Mouse (Mus musculus): ENCODE measurements around the gene Gngt1. TPM values are rescaled to one million over a fixed set of nuclear protein-coding genes. Genes with fewer than 3 reads are reported as not detected.
A peak's percentile ranks its signal among the peaks of the same experiment; 100 is the strongest.

Gngt1 gene
- not detected for total RNA-seq (2021)

DNA sequence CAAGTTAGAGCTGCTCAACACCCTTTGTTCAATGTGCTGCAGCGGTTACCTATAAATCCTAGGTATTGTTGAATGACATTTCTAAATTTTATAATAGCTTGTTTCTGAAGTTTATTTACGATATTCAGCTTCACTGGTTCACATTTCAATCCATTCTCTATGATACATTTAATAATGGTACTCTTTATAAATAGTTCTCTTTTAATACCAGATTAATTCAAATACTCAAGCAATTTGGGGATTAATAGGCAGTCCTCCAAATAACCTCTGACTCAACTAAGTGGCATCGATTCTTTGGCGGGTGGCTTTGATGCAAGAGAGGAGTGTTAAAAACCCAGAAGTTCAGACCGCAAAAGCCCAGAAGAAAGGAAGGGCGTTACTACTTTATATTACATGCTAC is at the start of gene Gngt1:
Gene Gngt1 (plus strand): TSS at position 301 of the 400 bp plus-strand sequence.
- no peak for DNase-seq (ENCODE audit: low spot score)
- intact Hi-C loops (cut with DNase I): no loop called here

DNA sequence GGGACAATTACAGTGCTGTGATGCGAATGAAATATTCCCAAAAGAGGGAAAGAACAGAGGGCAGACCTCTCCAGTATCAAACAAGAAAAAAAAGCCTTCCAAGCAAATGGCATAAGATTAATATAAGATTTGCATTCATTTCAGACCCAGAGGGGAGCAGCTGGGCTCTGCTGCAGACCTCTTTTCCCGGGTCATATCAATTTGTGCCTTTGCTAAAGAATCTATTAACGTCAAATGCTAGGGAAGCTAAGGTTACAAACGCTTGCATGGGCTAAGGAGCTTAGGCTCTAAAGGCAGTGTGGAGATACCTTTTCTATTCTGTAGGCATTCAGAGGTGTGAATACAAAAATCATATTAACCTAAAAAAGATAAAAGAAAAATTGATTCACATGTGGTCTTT is 38.6 kb upstream of the Gngt1 start:
- DNase-seq (ENCODE audit: low spot score): no peak

DNA sequence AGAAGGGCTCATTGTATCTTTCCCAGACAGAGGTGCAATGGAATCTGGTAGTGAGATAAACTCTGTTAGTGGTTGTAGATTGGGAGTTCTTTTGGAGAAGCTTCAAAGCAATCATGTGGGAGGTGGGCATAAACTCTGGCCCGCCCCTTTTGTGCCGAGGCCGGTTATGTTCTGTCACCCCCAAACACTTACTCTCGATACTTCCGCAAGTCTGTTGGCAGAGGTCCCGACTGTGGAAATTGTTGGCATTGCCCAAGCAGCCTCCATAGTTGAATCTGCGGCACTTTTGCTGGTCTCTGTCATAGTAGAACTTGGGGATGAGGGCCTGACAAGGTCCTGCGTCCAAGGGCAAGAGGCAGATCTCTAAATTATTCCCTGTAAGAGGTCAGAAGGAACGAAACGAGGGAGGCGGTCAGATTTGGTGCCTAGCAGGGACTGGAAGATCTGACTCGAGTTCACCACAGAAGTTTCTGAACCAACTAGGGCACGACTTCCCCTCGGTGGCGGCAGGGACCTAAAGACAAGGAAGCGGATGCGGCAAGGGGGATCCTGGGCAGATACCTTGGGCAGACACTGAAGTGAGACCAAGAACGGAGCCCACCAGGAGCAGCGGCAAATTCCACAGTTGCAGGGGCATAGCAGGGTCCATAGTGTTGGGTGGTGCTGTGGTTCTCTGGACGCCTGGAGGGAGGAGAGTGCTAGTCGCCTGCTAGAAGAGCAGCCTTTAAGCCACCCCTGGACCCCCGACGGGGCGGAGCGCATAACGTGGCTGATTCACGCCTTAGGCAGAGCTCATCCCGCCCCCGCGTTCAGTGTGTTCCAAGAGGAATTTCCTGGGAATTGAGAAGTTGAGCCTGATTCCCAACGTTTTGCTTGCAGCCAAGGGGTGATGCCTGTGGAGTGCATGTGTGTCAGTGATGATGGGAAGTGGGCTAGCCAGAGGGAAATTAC is 25.6 kb upstream of the Gngt1 start:
- intact Hi-C loops (cut with DNase I): loop anchor here (2.0 to 5.0 kb wide), 2 partner anchors 34 to 119 kb away; partner anchors contain the start of genes Bet1 and Gng11
- peak; percentile 18 for DNase-seq (ENCODE audit: low spot score)

More for the DNA sequence above, 38.6 kb upstream of the Gngt1 start:
- intact Hi-C loops (cut with DNase I): no loop called here

DNA sequence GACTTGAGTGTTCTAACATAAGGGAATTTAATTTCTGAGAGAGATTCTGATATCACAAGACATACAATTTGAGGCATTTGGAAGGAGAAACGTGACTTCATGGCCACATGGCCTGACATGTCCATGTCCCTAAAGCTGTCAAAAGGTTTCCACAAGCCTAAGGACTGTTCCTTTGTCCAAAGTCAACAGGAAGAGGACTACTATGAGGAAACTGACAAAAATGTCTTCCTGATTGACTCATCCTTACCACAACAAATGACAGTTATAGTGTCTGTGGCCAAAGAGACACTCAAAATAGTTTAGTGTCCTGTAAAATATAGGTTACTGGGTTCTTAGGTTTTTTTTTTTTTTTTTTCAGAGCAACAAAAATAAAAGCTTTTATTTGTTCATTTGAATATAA is 19.9 kb upstream of the Gngt1 start:
- no peak for DNase-seq (ENCODE audit: low spot score)
- intact Hi-C loops (cut with DNase I): no loop called here

DNA sequence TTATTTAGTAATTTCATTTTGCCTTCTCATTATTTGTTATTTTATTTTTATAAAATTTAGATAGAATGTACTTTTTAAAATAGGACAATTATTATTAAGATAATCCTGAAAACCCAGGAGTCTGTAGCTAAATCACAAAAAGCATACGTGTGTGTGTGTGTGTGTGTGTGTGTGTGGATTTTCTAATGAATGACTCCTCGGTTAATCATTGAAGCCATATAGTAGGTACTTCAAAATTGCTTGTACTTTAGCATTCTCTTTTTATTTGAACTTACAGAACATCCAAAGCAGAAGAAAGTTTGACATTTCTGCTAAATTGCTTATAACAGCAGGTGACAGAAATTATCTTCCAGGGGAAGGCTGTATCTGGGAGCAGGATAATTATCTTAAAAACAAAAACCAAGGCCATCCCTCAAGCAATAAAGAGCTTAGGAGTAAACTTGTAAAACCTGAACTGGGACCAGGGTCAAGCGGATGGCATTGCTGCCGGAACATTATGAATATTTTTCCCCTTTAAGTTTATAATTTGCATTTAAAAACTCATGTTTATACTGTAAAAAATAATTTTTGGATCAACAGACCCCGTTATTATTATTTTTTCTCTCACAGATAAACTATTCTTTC is 10.8 kb upstream of the Gngt1 start:
- no peak for DNase-seq (ENCODE audit: low spot score)
- intact Hi-C loops (cut with DNase I): no loop called here

DNA sequence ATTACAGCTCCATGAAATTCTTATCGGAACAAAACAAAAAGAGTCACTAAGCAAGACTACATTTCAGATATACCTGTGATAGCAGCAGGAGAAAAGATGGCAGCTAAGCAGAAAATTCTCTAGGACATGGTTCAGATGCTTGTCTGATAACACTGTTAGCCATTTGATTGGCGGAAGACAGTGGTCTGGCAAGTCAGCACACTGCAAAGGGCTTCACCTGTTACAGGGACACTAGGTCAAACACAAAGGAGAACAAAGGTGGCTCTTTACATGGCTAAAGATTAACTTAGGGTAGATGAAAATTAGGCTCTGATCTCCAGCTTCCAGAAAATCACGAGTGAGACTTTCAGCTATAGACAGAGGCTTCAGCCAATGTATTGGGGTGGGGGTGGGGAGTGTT is 4.8 kb upstream of the Gngt1 start, which contains the start of gene Tfpi2:
Gene Tfpi2 (minus strand): TSS at position 170 of the 400 bp plus-strand sequence.
- intact Hi-C loops (cut with DNase I): no loop called here
- DNase-seq (ENCODE audit: low spot score): no peak

DNA sequence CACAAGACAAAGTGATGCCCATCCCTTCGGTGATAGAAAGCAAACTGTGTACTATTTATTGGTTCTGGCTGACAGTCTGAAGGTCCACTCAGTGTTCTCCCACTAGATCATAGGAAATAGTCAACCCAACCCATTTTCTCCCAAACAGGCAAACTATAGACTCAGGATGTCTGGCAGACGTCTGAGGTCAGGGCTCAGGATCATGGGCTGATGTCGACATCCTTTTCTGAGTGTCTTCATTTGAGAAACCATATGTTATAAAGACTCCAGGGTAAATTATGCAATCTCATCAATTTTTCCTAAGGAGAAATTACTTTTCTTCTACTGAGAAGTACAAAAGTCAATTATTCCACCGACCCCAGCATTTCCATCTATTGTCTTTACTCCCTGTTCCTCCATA is 4.5 kb downstream of the Gngt1 start:
- DNase-seq (ENCODE audit: low spot score): no peak
- intact Hi-C loops (cut with DNase I): no loop called here

DNA sequence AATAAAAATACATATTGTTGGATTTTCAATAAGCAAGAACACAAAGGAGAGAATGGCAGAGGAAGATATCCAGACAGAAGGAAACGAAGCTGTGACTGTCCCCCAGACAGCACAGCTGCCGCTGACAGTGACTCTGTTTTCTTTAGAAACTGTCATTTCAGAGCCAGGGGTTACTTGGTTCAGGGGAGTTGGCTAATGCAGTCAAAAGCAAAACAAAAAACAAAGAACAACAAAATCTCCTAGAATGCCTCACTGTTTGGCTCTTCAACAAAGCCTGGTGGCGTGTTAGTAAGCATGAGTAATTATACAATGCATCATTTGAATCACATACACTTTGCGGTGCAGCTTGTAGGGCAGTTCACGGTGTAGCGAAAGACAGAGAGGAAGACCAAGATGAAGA is 5.7 kb downstream of the Gngt1 start:
- intact Hi-C loops (cut with DNase I): no loop called here
- DNase-seq (ENCODE audit: low spot score): no peak

DNA sequence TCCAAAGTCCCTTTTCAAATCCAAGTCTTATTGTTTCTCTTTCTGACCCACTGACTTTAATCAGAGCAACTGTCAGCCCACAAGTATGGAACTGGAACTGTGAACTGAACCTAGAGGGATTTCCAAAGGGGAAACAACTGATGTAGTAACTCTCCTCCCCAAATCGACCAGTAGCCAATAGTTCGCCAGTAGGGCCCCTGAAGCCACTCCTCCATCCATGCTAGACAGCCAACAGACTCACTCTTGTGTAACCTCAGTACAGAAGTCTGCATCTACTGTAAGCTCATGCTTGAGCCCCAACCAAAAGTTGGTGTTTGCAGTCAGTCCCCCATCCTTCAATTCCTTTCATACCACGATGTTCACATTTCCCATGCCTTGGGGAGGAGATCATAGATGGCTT is 7.1 kb downstream of the Gngt1 start:
- intact Hi-C loops (cut with DNase I): loop anchor here (5.0 to 10.0 kb wide), 2 partner anchors 33 to 66 kb away; no protein-coding TSS in a partner anchor
- no peak for DNase-seq (ENCODE audit: low spot score)

DNA sequence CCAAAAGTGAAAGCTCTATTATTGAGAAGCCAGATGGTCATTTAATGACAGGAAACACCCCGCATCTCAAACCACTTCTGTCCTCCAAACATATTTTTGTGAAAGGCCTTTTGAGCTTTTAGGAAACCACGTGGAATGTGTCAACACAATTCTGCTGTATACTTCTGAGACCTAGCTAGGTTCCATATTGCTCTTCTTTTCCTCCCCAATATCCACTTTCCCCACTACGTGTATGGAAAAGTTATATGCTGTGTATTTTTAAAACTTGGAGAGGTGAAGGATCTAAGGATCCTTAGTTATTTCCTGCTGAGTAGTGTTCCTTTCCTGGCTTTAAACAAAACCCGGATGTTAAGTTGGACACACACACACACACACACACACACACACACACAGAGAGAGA is 9.9 kb downstream of the Gngt1 start:
- no peak for DNase-seq (ENCODE audit: low spot score)
- intact Hi-C loops (cut with DNase I): loop anchor here (5.0 to 10.0 kb wide), 2 partner anchors 36 to 69 kb away; no protein-coding TSS in a partner anchor

DNA sequence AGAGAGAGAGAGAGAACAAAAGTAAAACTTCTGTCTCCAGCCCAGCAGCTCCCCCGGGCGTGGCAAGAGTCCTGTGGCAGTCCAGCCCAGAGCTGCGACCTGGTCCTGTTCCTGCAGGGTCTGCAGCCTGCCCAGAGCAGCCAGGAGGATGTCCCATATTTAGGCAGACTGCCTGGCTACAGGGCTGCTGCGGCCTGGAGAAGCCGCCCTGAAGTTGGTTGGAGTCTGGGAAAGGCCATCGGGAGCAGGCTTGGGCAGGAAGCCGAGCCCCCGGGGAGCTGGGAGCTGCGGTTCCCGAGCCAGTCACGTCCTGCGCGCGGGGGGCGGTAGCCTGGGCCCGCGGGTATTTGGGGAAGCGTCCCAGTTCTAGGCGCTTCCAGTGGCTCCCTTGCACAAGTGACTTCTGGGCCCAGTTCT is 10.3 kb downstream of the Gngt1 start, which contains the start of gene Gng11:
Gene Gng11 (plus strand): TSS at position 15 of the 417 bp plus-strand sequence.
- intact Hi-C loops (cut with DNase I): loop anchor here (2.0 to 10.0 kb wide), 3 partner anchors 37 to 83 kb away; partner anchors contain the start of gene Bet1
- peak; percentile 84 for DNase-seq (ENCODE audit: low spot score)

DNA sequence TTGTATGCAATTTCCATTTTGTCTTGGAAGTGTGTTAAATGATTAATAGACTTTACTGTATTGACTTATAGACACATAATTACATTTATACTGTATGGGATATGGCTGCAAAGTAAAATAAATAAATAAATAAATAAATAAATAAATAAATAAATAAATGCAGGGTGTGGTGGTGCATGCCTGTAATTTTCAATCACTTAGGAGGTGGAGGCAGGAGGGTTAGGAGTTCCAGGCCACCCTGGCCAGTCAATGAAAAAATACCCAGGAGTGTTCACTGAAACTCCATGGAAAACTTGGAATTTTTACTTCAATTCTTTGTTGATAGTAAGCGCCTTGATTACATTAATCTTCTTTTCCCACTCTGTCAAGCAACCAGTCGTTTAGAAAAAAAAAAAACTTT is 11.2 kb downstream of the Gngt1 start:
- no peak for DNase-seq (ENCODE audit: low spot score)
- intact Hi-C loops (cut with DNase I): loop anchor here (2.0 to 10.0 kb wide), 4 partner anchors 38 to 93 kb away; partner anchors contain the start of gene Bet1

DNA sequence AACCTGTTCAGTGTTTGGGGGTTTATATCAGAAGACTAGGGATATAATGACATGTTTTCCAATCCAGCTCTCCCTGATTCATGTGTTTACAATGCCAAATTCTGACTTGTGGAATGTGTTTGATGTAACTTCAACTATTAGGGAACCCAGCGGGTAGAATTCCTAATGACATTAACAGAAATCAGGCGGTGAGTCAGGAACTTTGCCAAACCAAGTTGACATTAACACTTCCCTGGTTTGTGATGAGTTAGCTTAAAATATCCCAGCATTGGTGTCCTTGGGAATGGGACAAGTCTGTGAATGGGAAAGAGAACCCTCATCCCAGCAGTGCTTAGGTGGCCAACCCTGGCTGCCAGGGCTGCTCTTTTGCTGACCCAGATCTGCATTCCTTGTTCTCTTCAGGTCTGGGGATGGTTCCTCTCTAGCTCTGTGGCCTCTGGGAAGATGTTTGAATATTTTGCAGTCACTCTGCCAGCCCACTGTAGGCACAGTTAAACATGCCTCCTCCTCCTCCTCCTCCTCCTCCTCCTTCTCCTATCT is 15.0 kb downstream of the Gngt1 start:
- DNase-seq (ENCODE audit: low spot score): no peak
- intact Hi-C loops (cut with DNase I): loop anchor here (5.0 to 10.0 kb wide), 2 partner anchors 74 to 96 kb away; no protein-coding TSS in a partner anchor

DNA sequence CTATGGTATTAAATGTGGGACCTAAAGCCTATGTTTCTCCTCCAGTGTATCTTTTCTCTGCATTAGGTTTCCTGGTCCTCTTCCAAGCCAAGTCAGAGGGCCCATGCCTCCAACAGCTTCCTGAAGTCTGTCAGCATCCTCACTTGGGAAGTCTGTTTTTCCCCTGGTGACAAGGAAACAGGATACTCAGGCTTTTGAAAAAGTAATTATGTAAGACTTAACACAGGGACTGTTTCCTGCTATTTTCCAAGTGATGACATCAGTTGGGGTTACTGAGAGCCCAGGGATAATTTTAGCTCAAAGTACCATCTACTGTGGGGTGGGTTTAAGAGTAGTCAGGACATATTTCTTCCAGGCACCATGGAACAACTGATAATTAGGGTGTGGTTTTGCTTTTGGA is 16.0 kb downstream of the Gngt1 start:
- DNase-seq (ENCODE audit: low spot score): no peak
- intact Hi-C loops (cut with DNase I): loop anchor here (5.0 to 10.0 kb wide), 2 partner anchors 75 to 97 kb away; no protein-coding TSS in a partner anchor

DNA sequence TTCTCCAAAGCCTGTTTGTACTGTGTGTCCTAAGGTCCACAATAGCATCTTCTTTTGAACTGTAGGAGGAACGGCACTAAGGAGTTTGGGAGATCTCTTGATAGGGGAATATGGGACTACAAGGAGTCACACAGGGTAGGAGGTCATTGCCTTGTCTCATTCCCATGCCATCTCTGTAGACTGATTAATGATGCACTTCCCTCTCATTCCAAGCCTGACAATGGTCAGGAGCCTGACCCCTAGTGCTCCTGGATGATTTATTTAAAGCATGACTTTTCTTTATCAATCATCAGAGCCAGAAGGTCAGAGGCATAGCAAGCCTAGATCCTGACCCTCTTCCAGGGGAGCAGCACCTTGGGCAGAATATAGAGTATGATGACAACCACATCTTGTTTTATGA is 29.1 kb downstream of the Gngt1 start:
- DNase-seq (ENCODE audit: low spot score): no peak
- intact Hi-C loops (cut with DNase I): no loop called here

DNA sequence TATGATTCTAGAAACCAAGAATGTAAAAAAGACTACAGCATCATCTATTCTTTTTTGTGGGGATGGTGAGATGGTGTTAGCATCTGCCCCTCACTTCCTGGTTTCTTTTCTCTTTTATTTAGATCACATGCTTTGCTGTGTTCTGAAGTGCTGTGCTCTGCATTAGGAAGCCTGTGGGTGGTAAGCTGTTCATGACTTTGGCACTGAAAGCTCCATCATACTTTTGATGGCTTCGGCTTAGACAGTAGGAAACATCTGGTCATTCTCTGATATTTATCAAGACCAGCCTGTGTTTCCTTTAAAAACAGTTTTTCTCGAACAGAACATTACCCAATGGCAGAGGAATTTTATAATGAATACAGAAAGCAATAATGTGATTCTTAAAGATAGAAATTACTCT is 32.8 kb downstream of the Gngt1 start:
- intact Hi-C loops (cut with DNase I): no loop called here

DNA sequence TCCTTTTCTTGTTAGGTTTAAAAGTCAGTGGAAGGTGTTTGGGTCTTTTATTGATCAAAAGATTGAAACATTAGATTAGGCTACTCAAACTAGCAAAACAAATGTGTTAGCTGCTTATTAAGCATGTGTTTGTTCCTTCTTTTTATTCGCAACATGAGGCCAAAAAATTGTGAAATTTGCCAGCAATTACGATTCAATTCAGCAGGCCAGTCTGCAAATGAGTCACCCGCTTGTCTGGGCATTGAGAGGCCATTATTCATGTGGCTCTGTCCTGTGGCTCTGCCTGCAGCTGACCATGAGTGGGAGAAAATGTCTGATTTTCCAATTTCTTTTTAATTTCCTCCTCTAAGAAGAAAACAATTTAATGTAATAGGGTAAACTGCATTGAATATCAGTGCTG is 37.4 kb downstream of the Gngt1 start:
- intact Hi-C loops (cut with DNase I): no loop called here
- DNase-seq (ENCODE audit: low spot score): no peak

More for the DNA sequence above, 32.8 kb downstream of the Gngt1 start:
- no peak for DNase-seq (ENCODE audit: low spot score)

DNA sequence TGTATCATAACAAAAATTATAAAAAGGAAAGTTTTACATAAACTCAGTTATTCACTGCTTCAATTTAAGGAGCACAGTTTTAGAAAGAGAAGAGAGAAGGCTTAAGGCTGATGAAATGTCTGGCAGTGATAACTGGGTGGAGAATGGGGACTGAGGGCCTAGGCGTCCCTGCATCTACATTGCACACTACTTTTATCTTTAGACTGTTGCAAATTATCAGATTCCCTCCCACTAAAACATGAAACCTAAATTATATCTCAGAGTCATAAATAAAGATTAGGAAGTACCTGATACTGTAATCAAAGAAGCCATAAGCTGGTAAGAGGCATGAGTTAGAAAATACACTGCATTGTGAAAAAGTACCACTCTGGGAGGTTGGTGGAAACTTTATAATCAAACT is 48.2 kb downstream of the Gngt1 start:
- intact Hi-C loops (cut with DNase I): no loop called here
- DNase-seq (ENCODE audit: low spot score): no peak
